In genomic region chr19:47253053-47253628, GRCm38 (mm10) we compare ENCODE assay signal across 8 mouse cellular contexts.
A peak's percentile ranks its signal among the peaks of the same experiment; 100 is the strongest.
DNase-seq lines count a peak whose midpoint lies in the region; ATAC-seq and TF ChIP-seq lines count a peak whose summit lies in the region.

No protein-coding gene starts in this region.

- TF ChIP-seq CTCF in gastrocnemius, adult 2 months (IDR thresholded peaks at IDR 0.05) = no peak
- TF ChIP-seq CTCF in stomach, postnatal 0 days (IDR thresholded peaks at IDR 0.05; ENCODE audit: low read depth) = no peak

- H3K4me1 ChIP-seq in liver, embryonic 13.5 days (replicated peaks) = peaks cover 8% of the 10 kb centered on the region
- no peaks in the 10 kb centered on the region; the same call in 1 of the 2 replicates for H3K4me1 ChIP-seq in stomach, postnatal 0 days (replicated peaks; ENCODE audit: control insufficient read depth, insufficient read depth)

- peak overlapping the region; percentile 30 for H3K4me3 ChIP-seq in gastrocnemius, adult 2 months
- H3K4me3 ChIP-seq in liver, embryonic 13.5 days (replicated peaks) = peak overlapping the region; percentile 31
- H3K4me3 ChIP-seq in stomach, postnatal 0 days (ENCODE audit: low read depth, low read length) = peak overlapping the region; percentile 29

- H3K4me2 ChIP-seq in liver, embryonic 13.5 days = peak overlapping the region; percentile 54
- H3K4me2 ChIP-seq in stomach, postnatal 0 days (replicated peaks; ENCODE audit: low read depth) = peak overlapping the region; percentile 52

- no peaks in the 10 kb centered on the region for H3K36me3 ChIP-seq in liver, embryonic 13.5 days
- H3K36me3 ChIP-seq in stomach, postnatal 0 days (ENCODE audit: control insufficient read depth, insufficient read depth, low read length) = no peaks in the 10 kb centered on the region

- no peak for ATAC-seq in liver, embryonic 13.5 days (ENCODE audit: low read depth)
- no peak for ATAC-seq in stomach, postnatal 0 days (ENCODE audit: low FRiP score, low TSS enrichment)

- TF ChIP-seq EP300 in stomach, postnatal 0 days (optimal IDR thresholded peaks at IDR 0.05) = no peak

- no peak overlapping the region for H3K9ac ChIP-seq in liver, embryonic 13.5 days
- 0 out of 2 replicates have a peak overlapping the region, but pooled peaks have one; percentile 23 for H3K9ac ChIP-seq in stomach, postnatal 0 days (ENCODE audit: low read length)

- DNase-seq in gastrocnemius, adult 2 months = no peak
- no peak for DNase-seq in gastrocnemius, postnatal 10 days
- peak; percentile 7 for DNase-seq in thymus, postnatal 25 days
- DNase-seq in thymus, postnatal 36 days = no peak
- no peak for DNase-seq in liver, embryonic 13.5 days
- no peak for DNase-seq in stomach, postnatal 0 days (ENCODE audit: low spot score)
- no peak for DNase-seq in urinary bladder, adult 2 months (ENCODE audit: low spot score)
- DNase-seq in cerebellum, postnatal 36 days = no peak

- no peaks in the 10 kb centered on the region for H3K9me3 ChIP-seq in liver, embryonic 13.5 days (replicated peaks)
- H3K9me3 ChIP-seq in stomach, postnatal 0 days (ENCODE audit: control insufficient read depth, low read length) = no peaks in the 10 kb centered on the region

- no peak overlapping the region; the same call in 1 of the 2 replicates for H3K27ac ChIP-seq in gastrocnemius, adult 2 months
- no peak overlapping the region for H3K27ac ChIP-seq in liver, embryonic 13.5 days
- H3K27ac ChIP-seq in stomach, postnatal 0 days (replicated peaks) = no peak overlapping the region

- 5% methylated on average over 90 of the region's 90 CpGs for WGBS in liver, embryonic 13.5 days (ENCODE audit: insufficient replicate concordance)
- WGBS in stomach, postnatal 0 days = 5% methylated on average over 75 of the region's 90 CpGs

- intact Hi-C loops in gastrocnemius, adult 2 months (cut with DNase I) = no loop called here

- H3K27me3 ChIP-seq in liver, embryonic 13.5 days = peaks cover 49% of the 10 kb centered on the region
- peaks cover 6% of the 10 kb centered on the region; the same call in 1 of the 2 replicates for H3K27me3 ChIP-seq in stomach, postnatal 0 days (ENCODE audit: control insufficient read depth, insufficient read depth, low read length)
